Mouse (Mus musculus) ZHBTc4 (cell line): Measurements from ENCODE around the gene Mast2.
A peak's percentile ranks its signal among the peaks of the same experiment; 100 is the strongest.

Experiments used
- DNase-seq: peaks from one replicate; pipeline ENCODE4 v3.0.0-alpha.2; 2011; ENCODE audit warnings: low read depth, low spot score

The Mast2 gene

GRCm38 (mm10) chr4:116464126-116464981 is at the start of gene Mast2:
Mast2 (minus strand) TSS chr4:116464183.
- DNase-seq: peak; percentile 93

- DNase-seq: peak; percentile 98
Measured at GRCm38 (mm10) chr4:116507425-116508218, 43.6 kb upstream of the Mast2 start, which contains the start of gene Ipp. Ipp (plus strand) TSS chr4:116507549.

DNA sequence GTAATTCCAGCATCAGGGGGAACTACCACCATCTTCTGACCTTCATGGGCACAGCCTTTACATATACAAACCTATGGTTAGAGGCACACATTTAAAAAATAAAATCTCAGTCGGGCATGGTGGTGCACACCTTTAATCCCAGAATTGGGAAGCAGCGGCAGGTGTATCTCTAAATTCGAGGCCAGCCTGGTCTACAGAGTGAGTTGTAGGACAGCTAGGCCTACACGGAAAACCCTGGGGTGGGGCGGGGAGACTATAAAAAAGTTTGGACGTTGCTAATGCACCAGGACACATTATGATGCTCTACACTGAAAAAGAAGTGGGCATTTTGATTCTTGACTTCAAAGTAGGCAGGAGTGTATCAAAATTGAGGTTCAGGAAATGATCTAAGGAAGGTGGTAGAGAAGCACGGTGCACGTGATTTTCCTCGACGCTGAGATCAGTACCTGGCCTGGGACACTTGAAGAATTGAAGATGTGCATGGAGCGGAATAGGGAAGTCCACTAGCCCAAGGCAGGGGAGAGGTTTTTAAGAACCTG is 43.0 kb upstream of the Mast2 start:
- no peak for DNase-seq

- no peak for DNase-seq
Measured at GRCm38 (mm10) chr4:116499978-116500377, 36.0 kb upstream of the Mast2 start.

DNA sequence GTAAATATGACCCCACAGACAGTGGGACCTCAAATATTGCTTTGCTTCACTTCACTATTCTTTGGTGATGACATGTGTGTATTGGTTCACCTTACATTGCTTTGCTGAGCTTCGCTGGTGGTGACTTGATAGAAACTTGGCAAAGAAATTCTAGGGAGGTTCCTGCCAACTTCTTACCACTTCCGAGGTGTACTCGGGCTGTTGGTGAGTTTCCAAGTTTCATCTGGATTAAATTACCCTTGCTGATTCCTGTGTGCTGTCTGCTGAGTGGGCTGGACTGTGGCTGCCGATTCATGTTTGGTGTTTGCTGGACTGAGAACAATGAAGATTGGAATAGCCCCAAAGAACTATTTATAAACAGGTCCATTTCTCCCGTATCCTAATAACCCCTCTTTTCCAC is 29.7 kb upstream of the Mast2 start:
- no peak for DNase-seq

DNA sequence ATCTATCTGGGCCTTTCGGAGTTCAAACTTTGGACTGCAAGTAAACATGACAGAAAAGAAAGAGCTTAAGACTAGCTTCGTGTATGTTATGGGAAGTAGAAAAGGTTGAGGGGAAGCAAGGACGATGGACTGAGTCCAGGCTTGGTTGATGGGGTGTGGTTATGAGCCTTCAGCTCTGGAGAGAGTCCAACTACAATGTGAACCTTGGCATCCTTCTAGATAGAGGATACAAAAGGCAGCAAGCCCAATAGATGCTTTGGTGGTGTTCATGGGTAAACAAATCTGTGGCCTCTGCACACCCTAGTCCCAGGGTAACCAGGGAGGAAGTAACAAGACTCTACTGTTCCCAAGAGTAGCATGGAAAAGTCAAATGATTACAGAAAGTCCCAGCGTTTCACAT is 28.5 kb upstream of the Mast2 start:
- DNase-seq: no peak

- no peak for DNase-seq
Measured at GRCm38 (mm10) chr4:116491886-116492285, 27.9 kb upstream of the Mast2 start.

DNA sequence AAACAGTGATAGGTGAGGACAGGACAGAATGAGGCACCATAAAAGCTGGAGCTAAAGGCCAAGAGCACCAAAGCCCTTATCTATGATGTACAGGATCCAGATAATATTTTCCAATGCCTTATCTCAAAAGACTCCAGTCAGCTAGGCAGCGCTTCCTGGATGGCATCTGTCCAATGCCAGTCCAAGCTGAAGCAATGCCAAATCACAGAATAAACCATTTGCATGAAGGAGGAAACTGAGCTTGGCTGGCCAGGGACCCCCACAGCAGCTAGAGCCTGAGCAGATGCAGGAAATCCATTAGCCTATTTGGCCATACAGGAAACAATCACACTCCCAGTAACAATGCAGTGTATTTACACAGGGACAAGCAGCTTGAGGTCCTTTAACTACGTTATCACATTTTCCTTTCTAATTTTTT is 27.1 kb upstream of the Mast2 start:
- no peak for DNase-seq

- DNase-seq: no peak
Measured at GRCm38 (mm10) chr4:116483476-116483875, 19.5 kb upstream of the Mast2 start.

DNA sequence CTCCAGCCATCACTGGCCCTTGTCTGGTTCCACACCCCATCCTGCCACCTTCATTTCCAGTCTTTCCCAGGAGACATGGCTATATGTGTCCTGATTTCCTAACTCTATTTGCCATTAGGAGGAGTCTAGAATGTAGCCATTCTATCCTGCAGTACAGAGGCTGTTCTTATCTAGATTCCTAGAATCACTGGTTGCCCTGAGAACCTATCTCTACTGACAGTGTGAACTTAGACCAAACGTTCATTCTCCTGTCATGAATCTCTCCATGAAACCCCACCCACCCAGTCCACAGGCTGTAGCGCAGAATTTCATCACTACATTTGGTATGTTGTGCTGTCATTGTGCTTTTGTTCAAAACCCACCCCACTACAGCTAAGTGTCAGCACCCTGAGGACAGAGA is 17.3 kb upstream of the Mast2 start:
- DNase-seq: no peak

- peak; percentile 87 for DNase-seq
Measured at GRCm38 (mm10) chr4:116463231-116464125, 505 bp downstream of the Mast2 start.

DNA sequence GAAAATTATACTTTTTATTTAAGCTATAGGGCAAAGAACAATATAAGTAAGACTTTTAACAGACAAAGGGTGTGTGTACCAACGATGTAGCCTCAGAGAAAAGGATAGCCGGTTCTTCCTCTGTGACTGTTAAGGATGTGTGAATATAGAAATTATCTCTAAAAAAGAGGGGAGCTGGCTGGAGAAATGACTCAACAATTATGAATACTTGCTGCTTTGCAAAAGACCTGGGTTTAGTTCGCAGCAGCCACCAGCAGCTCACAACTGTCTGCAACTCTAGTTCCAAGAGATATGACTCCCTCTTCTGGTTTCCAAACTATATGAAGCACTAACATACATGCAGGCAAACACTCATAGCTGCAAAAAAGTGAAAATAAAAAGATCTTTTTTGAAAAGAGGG is 2.0 kb downstream of the Mast2 start:
- DNase-seq: no peak

DNA sequence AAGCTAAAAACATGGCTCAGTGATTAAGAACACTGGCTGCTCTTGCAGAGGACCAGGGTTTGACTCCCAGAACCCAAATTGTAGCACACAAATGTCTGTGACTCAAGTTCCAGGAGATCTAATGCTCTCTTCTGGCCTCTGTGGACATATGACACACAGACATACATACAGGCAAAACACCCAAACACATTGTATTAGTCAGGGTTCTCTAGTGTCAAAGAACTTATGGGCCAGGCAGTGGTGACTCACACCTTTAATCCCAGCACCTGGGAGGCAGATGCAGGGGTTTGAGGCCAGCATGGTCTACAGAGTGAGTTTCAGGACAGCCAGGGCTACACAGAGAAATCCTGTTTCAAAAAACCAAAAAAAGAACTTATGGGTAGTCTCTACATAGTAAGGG is 12.4 kb downstream of the Mast2 start:
- no peak for DNase-seq

DNA sequence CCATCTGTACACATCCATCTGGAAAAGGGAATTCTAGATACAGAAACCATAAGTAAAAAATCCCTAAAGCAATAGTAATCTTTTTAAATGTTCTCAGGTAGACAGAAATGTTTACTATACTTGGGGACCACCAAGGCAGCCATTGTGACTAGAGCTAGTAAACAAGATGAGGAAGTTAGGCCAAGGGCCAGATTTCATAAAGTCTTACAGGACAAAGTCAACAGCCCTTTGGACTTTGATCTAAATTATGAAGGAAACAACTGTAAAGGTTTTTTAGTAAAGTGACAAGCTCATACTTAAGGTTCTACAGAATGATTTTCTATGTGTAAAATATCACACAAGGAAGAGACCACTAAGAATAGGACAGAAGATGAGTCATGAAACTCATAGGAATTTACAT is 14.0 kb downstream of the Mast2 start:
- DNase-seq: no peak

DNA sequence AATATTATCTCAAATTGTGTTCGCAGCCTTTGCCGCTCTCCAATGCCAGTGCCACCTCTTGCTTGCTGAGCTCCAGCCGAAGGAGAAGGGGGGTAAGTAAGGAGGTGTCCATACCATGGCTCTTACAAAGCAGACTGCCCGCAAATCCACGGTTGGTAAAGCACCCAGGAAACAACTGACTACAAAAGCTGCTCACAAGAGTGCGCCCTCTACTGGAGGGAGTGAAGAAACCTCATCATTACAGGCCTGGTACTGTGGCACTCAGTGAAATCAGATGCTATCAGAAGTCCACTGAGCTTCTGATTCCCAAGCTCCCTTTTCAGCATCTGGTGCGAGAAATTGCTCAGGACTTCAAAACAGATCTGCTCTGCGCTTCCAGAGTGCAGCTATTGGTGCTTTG is 15.3 kb downstream of the Mast2 start:
- peak; percentile 87 for DNase-seq

- no peak for DNase-seq
Measured at GRCm38 (mm10) chr4:116439383-116439782, 24.6 kb downstream of the Mast2 start.

DNA sequence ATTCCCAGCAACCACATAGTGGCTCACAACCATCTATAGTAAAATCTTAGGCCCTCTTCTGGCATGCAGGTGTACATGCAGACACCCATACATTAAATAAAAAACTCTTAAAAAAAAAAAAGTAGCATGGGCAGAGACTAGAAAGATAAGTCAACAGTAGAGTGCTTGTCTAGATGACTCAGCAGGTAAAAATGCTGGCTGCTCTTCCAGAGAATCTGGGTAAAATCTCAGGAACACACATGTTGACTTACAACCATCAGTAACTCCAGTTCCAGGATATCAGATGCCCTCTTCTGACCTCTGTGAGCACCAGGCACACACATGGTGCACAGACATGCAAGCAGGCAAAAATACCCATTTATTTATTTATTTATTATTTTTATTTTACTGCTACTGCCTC is 25.4 kb downstream of the Mast2 start:
- peak; percentile 8 for DNase-seq

GRCm38 (mm10) chr4:116435626-116436025 is 28.4 kb downstream of the Mast2 start:
- peak; percentile 52 for DNase-seq

DNA sequence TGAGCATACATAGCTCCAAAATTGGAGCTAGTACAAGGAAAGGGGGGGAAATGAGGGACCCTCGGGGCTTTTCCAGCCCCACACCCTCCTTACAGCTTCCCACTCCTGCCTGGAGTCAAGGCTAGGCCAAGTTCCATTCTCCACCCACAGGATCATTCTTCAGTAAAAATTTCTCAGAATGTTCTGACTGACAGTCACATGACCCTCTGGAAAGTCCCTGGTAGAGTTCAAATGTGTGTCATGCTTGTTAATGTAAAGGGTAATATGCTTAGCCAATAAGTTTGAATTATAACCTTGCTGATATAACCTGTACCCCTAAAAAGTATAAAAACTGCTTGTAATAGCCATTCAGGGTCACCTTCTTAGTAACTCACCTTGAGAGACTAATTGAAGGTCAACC is 41.8 kb downstream of the Mast2 start:
- no peak for DNase-seq

- no peak for DNase-seq
Measured at GRCm38 (mm10) chr4:116421170-116421569, 42.8 kb downstream of the Mast2 start.

DNA sequence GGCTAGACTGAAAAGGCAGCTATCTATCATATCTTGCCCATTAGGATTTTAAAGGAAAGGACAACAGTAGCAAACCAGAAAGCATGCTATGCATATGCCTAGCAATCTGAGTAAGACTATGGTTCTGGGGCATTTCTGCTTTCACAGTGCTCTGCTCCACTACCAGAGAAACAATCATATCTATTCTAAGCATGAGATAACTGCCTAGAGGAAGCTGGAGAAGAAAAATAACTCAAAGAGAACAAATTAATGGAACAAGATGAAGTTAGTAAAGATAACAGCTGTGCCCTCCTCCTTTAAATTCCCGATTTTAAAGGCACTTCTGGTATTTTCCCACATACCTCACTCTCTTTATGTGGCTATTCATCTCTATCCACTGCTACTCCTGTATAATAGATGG is 51.0 kb downstream of the Mast2 start:
- DNase-seq: no peak
